Mouse (Mus musculus) monocyte, adult 2 months (primary cell): ENCODE data around the gene Gm21987.

Experiments used
- DNase-seq, 2 experiments: peaks; one replicate each; pipeline ENCODE4 v3.0.0; 2022; ENCODE audit warnings: low spot score in 2 of 2, low read depth in 1 of 2

Gene Gm21987

GRCm38 (mm10) chr16:38348217-38348761, 1.4 kb downstream of the Gm21987 start:
- no peak for DNase-seq

GRCm38 (mm10) chr16:38349881-38350280, 3.0 kb downstream of the Gm21987 start:
- no peak for DNase-seq

- no peak for DNase-seq
These were observed 3.6 kb downstream of the Gm21987 start for GRCm38 (mm10) chr16:38350361-38350855.

DNA sequence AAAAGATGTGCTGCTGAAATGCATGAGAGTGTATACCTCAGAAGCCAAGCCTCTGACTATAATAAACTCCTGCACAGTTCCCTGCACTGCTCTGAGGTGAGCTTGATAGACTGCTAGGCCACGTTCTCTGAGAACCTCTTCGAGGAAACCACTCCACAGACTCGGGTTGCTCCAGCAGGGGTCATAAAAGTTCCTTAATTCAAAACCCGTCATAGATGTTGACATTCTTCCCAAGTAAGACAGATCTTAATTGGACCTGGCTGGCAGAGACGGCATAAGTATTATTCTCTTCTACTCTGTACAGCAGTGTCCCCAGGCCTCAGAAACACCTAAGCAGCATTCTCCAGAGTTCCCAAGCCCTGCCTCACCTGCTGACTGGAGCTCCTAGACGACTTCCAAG, 4.1 kb downstream of the Gm21987 start:
- no peak for DNase-seq

DNA sequence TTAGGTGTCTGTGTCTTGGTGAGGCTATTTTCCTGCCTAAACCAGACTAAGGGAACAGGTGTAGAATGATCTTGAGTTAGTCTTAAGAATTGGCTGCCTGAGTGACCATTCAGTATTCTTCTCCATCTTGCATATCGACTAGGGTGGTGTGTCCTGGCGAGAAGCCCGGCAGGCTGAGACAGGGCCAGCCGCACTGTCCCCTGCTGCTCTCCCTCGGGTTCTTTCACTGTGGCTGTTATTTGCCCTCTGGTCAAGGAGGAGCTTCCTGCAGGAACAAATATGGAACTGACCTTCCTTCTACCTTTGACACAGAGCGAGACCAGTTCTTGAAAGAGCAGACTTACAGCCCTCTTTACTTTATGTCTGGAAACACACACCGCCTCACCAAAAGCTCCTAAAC, 5.2 kb downstream of the Gm21987 start:
- DNase-seq, result no peak

GRCm38 (mm10) chr16:38352851-38353250, 6.0 kb downstream of the Gm21987 start:
- DNase-seq, result no peak

- no peak for DNase-seq
These were observed 6.8 kb downstream of the Gm21987 start for GRCm38 (mm10) chr16:38353642-38354041.

DNA sequence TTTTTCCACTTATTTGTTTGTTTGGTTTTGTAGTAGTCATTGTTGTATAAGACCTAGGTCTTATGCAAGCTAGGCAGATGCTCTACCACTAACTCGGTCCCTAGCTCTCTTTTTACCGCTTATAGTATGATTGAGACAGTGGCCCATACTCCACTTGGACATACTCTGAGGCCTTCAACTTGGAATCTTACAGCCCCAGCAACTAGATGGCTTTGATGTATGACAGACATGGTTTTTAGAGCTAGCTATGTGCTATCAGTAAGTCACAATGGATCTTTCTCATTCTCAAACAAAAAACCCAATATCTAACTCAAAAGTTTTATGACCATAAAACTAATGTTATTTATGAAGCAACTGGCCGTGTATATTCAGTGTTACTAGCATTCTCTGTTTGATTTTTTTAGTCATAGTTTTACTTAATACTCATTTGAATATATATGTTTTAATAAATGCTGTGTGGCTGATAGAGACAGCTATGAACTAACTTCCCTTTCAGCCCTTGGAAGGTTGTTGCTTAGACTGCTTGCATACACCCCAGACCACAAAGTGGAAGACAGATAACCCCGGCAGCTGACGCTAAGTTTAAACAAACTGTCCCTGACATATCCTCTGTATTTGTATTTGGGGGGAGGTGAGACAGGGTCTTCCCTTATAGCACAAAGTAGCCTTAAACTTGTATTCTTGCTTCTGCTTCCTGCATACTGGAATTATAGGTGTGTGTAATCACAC, 7.5 kb downstream of the Gm21987 start:
- no peak for DNase-seq

GRCm38 (mm10) chr16:38358256-38358812, 11.5 kb downstream of the Gm21987 start:
- DNase-seq, result no peak

DNA sequence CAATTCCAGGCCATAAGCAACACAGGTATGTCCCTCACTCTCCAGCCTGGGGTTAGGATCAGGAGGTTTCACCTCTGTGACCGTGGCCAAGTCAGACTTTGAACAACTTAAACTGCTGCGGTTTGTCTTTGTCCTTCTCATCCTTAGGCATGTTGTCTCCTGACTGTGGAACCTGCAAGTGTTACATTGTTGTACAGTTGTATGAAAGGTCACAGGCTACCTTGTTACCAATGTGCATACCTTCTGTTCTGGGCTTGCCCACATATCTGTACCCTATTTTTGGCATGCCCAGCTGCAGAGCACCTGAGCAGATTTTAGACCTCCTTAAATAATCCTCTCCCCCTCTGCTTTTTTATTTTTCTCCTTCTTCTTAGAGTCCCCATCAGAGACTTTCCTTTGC, 12.4 kb downstream of the Gm21987 start:
- DNase-seq, result no peak

GRCm38 (mm10) chr16:38359857-38360256, 13.0 kb downstream of the Gm21987 start:
- no peak for DNase-seq

- DNase-seq, result no peak
These were observed 13.5 kb downstream of the Gm21987 start for GRCm38 (mm10) chr16:38360317-38360716.

GRCm38 (mm10) chr16:38361933-38362332, 15.1 kb downstream of the Gm21987 start, which contains the start of gene Popdc2:
Gene Popdc2 (plus strand): TSS chr16:38362209.
- DNase-seq, result no peak

GRCm38 (mm10) chr16:38362493-38363255, 15.8 kb downstream of the Gm21987 start:
- DNase-seq, result no peak

DNA sequence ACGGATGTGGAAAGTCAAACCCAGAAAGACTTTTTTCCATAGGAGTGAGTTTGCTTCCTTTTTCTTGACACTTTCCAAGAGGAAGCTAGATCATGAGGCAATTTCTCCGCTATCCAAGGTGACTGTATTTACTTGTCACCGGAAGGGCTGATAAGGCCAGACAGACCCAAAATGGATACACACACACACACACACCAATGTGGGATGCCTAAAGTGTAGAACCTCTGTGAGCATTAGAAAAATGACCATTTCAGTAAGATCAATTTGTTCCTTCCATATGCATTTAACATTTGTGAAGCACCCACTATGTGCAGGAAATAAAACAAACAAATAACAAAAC, 16.4 kb downstream of the Gm21987 start:
- no peak for DNase-seq

DNA sequence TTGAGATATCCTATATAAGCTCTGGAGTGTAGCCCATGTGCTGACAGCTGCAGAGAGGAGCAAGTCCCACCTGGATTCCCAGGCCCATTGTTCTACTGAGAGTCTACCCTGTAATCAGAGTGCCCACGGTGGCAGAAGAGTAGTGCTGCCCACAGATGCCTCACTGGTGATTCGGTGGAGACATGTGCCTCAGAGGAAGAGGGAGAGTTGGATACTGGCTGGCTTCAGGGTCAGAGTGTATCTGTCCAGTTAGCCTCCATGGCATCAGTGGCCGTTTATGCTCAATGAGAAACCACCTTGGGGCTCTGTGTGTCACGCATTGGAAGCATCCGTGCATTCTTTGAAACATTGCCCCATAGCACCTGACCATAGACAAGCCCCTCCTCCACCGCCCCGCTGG, 16.8 kb downstream of the Gm21987 start:
- DNase-seq, result no peak

DNA sequence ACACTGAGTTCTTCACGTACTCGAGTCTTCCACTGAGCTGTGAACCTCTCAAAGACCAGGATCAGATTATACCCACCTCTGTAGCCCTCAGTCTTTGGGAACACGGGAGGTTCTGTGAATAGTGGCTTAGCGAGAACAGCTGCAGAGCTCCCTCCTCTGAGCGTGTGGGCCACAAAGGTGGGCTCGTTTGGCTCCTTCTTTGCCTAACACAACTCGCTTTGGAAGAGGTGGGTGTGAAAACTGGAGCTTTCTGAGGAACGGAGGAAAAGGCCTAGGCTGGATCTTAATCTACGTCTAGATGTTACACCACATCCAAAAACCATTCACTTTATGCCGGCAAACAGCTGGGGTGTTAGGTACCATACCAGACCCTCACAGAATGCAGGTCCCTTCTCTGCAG, 18.6 kb downstream of the Gm21987 start:
- DNase-seq, result no peak

- DNase-seq, result no peak
These were observed 19.4 kb downstream of the Gm21987 start for GRCm38 (mm10) chr16:38366231-38366630.

DNA sequence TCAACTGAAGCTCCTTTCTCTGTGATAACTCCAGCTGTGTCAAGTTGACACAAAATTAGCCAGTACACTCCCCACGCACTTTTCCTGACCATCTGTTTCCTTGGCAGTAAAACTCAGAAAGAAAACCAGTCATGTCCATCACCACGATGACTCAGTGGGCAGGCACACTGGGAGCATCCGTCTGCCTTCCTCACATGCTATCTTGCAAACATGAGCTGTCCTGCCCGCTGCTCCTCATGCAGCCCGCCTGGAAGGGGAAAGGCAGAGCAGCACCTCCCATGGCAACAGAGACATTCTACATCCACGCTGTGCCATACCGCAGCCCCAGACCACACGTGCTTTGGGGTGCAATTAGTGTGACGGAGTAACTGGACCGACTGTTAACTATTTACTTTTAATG, 21.5 kb downstream of the Gm21987 start:
- no peak for DNase-seq

GRCm38 (mm10) chr16:38369000-38369399, 22.2 kb downstream of the Gm21987 start:
- DNase-seq, result no peak

- no peak for DNase-seq
These were observed 22.6 kb downstream of the Gm21987 start for GRCm38 (mm10) chr16:38369431-38369830.

GRCm38 (mm10) chr16:38369992-38370484, 23.2 kb downstream of the Gm21987 start:
- no peak for DNase-seq
